Mouse (Mus musculus) embryonic fibroblast, embryonic 13.5 days (primary cell): ENCODE measurements around the gene Olfr736.

Source experiments
- CTCF ChIP-seq: IDR thresholded peaks from 2 replicates; pipeline ENCODE4 v1.5.1; 2011; ENCODE audit warnings: mild to moderate bottlenecking, control low read depth, low read length, moderate library complexity, borderline replicate concordance; ENCODE audit not compliant: insufficient read depth
- POLR2A ChIP-seq: IDR thresholded peaks from 2 replicates; pipeline ENCODE4 v1.6.1; 2011; ENCODE audit warnings: low read depth, mild to moderate bottlenecking, control low read depth, low read length, moderate library complexity

DNA sequence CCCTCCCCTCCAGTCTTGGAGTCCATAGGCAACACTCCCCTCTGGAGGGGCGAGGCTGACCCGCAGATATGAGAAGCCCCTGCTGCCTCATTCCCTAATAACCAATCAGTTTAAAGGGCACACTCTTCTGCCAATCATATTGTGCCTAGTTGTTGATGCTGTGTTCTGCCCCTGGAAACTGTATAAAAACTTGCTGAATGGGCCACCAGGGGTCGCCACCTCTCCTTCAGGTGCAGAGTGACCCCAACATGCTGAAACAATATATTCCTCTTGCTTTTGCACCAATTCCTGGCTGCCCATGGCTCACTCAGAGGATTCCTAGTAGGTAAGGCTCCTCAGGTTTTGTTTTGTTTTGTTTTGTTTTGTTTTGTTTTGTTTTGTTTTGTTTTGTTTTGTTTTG is 28.5 kb upstream of the Olfr736 start:
- no peak for TF ChIP-seq POLR2A
- TF ChIP-seq CTCF, result no peak
